Mouse (Mus musculus): ENCODE measurements around the gene Kmt2c. TPM values are rescaled to one million over a fixed set of nuclear protein-coding genes. Genes with fewer than 3 reads are reported as not detected.

Kmt2c gene
- polyA plus RNA-seq (2017; shearing (Covaris generic)) = 77.7 TPM

GRCm38 (mm10) chr5:25498346-25498820 lies at the start of gene Kmt2c:
TSS of gene Kmt2c (minus strand) at chr5:25498783.

GRCm38 (mm10) chr5:25515767-25516166 lies 17.2 kb upstream of the Kmt2c start, which contains the start of gene Cct8l1:
TSS of gene Cct8l1 (plus strand) at chr5:25516067.

GRCm38 (mm10) chr5:25222752-25223702 lies 275.6 kb downstream of the Kmt2c start, which contains the start of gene E130116L18Rik:
TSS of gene E130116L18Rik (minus strand) at chr5:25223153.

Other genes starting within 250 kb of the Kmt2c start
- 0.08 TPM for gene Cct8l1, start 17.3 kb upstream of the Kmt2c start, polyA plus RNA-seq (2017; shearing (Covaris generic))
- 4.6 TPM for gene Xrcc2, start 207.0 kb upstream of the Kmt2c start, polyA plus RNA-seq (2017; shearing (Covaris generic))

All from CD4-positive, CD25-positive, alpha-beta regulatory T cell (primary cell).